Mouse (Mus musculus): ENCODE results near the gene Zfp36l1. TPM values are rescaled to one million over a fixed set of nuclear protein-coding genes. Genes with fewer than 3 reads are reported as not detected.

Zfp36l1 gene
- polyA plus RNA-seq, 1 experiment: 251 TPM

GRCm38 (mm10) chr12:80147563-80148214, 34.9 kb upstream of the Zfp36l1 start:
- Histone ChIP-seq H3K4me3 (ENCODE audit: extremely low read depth, insufficient read depth, insufficient read length) (no peak overlapping the region), H3K27me3 (ENCODE audit: control insufficient read depth, insufficient read depth, low read length) (no peaks in the 10 kb centered on the region), H3K4me1 (ENCODE audit: control insufficient read depth, insufficient read depth, insufficient read length) (peaks cover 2% of the 10 kb centered on the region; the same call in 1 of the 2 replicates), H3K36me3 (ENCODE audit: control insufficient read depth, insufficient read depth, low read length) (no peaks in the 10 kb centered on the region), H3K27ac (ENCODE audit: insufficient read depth, low read length) (no peak overlapping the region)
- no peak for TF ChIP-seq CTCF (IDR thresholded peaks at IDR 0.05; ENCODE audit: extremely low read depth, insufficient read depth, insufficient read length, insufficient replicate concordance)
- TF ChIP-seq POLR2A (IDR thresholded peaks at IDR 0.05; ENCODE audit: low read depth, low read length): no peak
- no peak for DNase-seq (ENCODE audit: low read depth in 1 of 2, low spot score in 2 of 2)
- 86% methylated on average over 11 of the region's 11 CpGs for WGBS

- peak; percentile 42 to 46 for DNase-seq (ENCODE audit: low read depth in 1 of 2, low spot score in 2 of 2)
- Histone ChIP-seq H3K4me1 (ENCODE audit: control insufficient read depth, insufficient read depth, insufficient read length) (peaks cover 2% of the 10 kb centered on the region; the same call in 1 of the 2 replicates), H3K4me3 (ENCODE audit: extremely low read depth, insufficient read depth, insufficient read length) (no peak overlapping the region), H3K27me3 (ENCODE audit: control insufficient read depth, insufficient read depth, low read length) (no peaks in the 10 kb centered on the region), H3K27ac (ENCODE audit: insufficient read depth, low read length) (no peak overlapping the region), H3K36me3 (ENCODE audit: control insufficient read depth, insufficient read depth, low read length) (no peaks in the 10 kb centered on the region)
- TF ChIP-seq CTCF (IDR thresholded peaks at IDR 0.05; ENCODE audit: extremely low read depth, insufficient read depth, insufficient read length, insufficient replicate concordance): peak; percentile 78
- TF ChIP-seq POLR2A (IDR thresholded peaks at IDR 0.05; ENCODE audit: low read depth, low read length): no peak
- WGBS: 41% methylated on average over 21 of the region's 21 CpGs
Measured at GRCm38 (mm10) chr12:80146227-80147223, 33.7 kb upstream of the Zfp36l1 start.

GRCm38 (mm10) chr12:80145365-80145764, 32.6 kb upstream of the Zfp36l1 start:
- TF ChIP-seq CTCF (IDR thresholded peaks at IDR 0.05; ENCODE audit: extremely low read depth, insufficient read depth, insufficient read length, insufficient replicate concordance) (no peak), POLR2A (IDR thresholded peaks at IDR 0.05; ENCODE audit: low read depth, low read length) (no peak)
- Histone ChIP-seq H3K4me3 (ENCODE audit: extremely low read depth, insufficient read depth, insufficient read length) (no peak overlapping the region), H3K27me3 (ENCODE audit: control insufficient read depth, insufficient read depth, low read length) (no peaks in the 10 kb centered on the region), H3K36me3 (ENCODE audit: control insufficient read depth, insufficient read depth, low read length) (no peaks in the 10 kb centered on the region), H3K4me1 (ENCODE audit: control insufficient read depth, insufficient read depth, insufficient read length) (peaks cover 2% of the 10 kb centered on the region; the same call in 1 of the 2 replicates), H3K27ac (ENCODE audit: insufficient read depth, low read length) (no peak overlapping the region)
- 89% methylated on average over 8 of the region's 8 CpGs for WGBS
- no peak for DNase-seq (ENCODE audit: low read depth in 1 of 2, low spot score in 2 of 2)

- no peak for DNase-seq (ENCODE audit: low read depth in 1 of 2, low spot score in 2 of 2)
- 93% methylated on average over 3 of the region's 3 CpGs for WGBS
- no peak overlapping the region for H3K27ac ChIP-seq (ENCODE audit: insufficient read depth, low read length)
- TF ChIP-seq POLR2A (IDR thresholded peaks at IDR 0.05; ENCODE audit: low read depth, low read length) (no peak), CTCF (IDR thresholded peaks at IDR 0.05; ENCODE audit: extremely low read depth, insufficient read depth, insufficient read length, insufficient replicate concordance) (no peak)
- no peak overlapping the region for H3K4me3 ChIP-seq (ENCODE audit: extremely low read depth, insufficient read depth, insufficient read length)
- peaks cover 2% of the 10 kb centered on the region; the same call in 1 of the 2 replicates for H3K4me1 ChIP-seq (ENCODE audit: control insufficient read depth, insufficient read depth, insufficient read length)
- no peaks in the 10 kb centered on the region for H3K27me3 ChIP-seq (ENCODE audit: control insufficient read depth, insufficient read depth, low read length)
- no peaks in the 10 kb centered on the region for H3K36me3 ChIP-seq (ENCODE audit: control insufficient read depth, insufficient read depth, low read length)
Measured at GRCm38 (mm10) chr12:80144846-80145245, 32.0 kb upstream of the Zfp36l1 start.

GRCm38 (mm10) chr12:80141470-80141869, 28.7 kb upstream of the Zfp36l1 start:
- no peaks in the 10 kb centered on the region for H3K36me3 ChIP-seq (ENCODE audit: control insufficient read depth, insufficient read depth, low read length)
- no peaks in the 10 kb centered on the region for H3K4me1 ChIP-seq (ENCODE audit: control insufficient read depth, insufficient read depth, insufficient read length)
- peak; percentile 96 for TF ChIP-seq CTCF (IDR thresholded peaks at IDR 0.05; ENCODE audit: extremely low read depth, insufficient read depth, insufficient read length, insufficient replicate concordance)
- no peak for TF ChIP-seq POLR2A (IDR thresholded peaks at IDR 0.05; ENCODE audit: low read depth, low read length)
- peak; percentile 26 to 54 for DNase-seq (ENCODE audit: low read depth in 1 of 2, low spot score in 2 of 2)
- H3K27ac ChIP-seq (ENCODE audit: insufficient read depth, low read length): no peak overlapping the region
- WGBS: 30% methylated on average over 7 of the region's 7 CpGs
- no peak overlapping the region for H3K4me3 ChIP-seq (ENCODE audit: extremely low read depth, insufficient read depth, insufficient read length)
- no peaks in the 10 kb centered on the region for H3K27me3 ChIP-seq (ENCODE audit: control insufficient read depth, insufficient read depth, low read length)

- no peak overlapping the region for H3K4me3 ChIP-seq (ENCODE audit: extremely low read depth, insufficient read depth, insufficient read length)
- H3K27me3 ChIP-seq (ENCODE audit: control insufficient read depth, insufficient read depth, low read length): no peaks in the 10 kb centered on the region
- no peak for DNase-seq (ENCODE audit: low read depth in 1 of 2, low spot score in 2 of 2)
- H3K27ac ChIP-seq (ENCODE audit: insufficient read depth, low read length): no peak overlapping the region
- no peak for TF ChIP-seq POLR2A (IDR thresholded peaks at IDR 0.05; ENCODE audit: low read depth, low read length)
- no peak for TF ChIP-seq CTCF (IDR thresholded peaks at IDR 0.05; ENCODE audit: extremely low read depth, insufficient read depth, insufficient read length, insufficient replicate concordance)
- H3K4me1 ChIP-seq (ENCODE audit: control insufficient read depth, insufficient read depth, insufficient read length): no peaks in the 10 kb centered on the region
- WGBS: 37% methylated on average over 8 of the region's 8 CpGs
- no peaks in the 10 kb centered on the region for H3K36me3 ChIP-seq (ENCODE audit: control insufficient read depth, insufficient read depth, low read length)
Measured at GRCm38 (mm10) chr12:80141011-80141410, 28.2 kb upstream of the Zfp36l1 start.

Measured in spleen, adult 2 months (tissue).